In the genomic region with DNA sequence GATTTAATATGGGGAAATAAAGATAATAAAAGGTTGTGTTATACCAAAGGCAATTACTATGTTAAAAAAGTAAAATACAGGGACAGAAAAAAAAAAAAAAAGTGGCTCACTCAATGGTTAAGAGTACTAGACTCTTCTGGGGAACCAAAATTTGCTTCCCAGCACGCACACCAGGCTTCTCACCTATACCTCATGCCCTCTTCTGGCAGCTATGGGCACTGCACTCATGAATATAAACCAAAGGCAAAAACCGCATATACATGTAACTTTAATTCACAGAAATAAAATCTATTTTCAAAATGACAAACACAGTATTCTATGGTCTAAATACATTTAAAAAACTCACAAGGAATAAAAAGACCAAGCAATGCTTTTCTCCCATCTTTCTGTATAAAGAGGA, we compare ENCODE assay signal across 9 mouse cellular contexts.
DNase-seq lines count a peak whose midpoint lies in the region; ATAC-seq and TF ChIP-seq lines count a peak whose summit lies in the region.
"Had no signal": no experiment of that assay in that cellular context is flagged by ENCODE, and none has a peak within 500 bp of the region (broad histone marks: within the 10 kb centered on the region; RNA-seq: fewer than 3 reads in every experiment).

No protein-coding gene starts in this region.

- no peaks in the 10 kb centered on the region for H3K4me1 ChIP-seq in midbrain, postnatal 0 days (ENCODE audit: insufficient read depth, low read length)
- no peaks in the 10 kb centered on the region for H3K4me1 ChIP-seq in midbrain, embryonic 15.5 days
- no peaks in the 10 kb centered on the region for H3K4me1 ChIP-seq in midbrain, embryonic 16.5 days (ENCODE audit: control insufficient read depth, insufficient read depth, low read length)
- H3K4me1 ChIP-seq: limb, embryonic 13.5 days had no signal

- no peak for ATAC-seq in midbrain, postnatal 0 days (ENCODE audit: low FRiP score)
- no peak for ATAC-seq in midbrain, embryonic 15.5 days (replicated peaks)
- no peak for ATAC-seq in midbrain, embryonic 16.5 days

- no peak overlapping the region for H3K4me2 ChIP-seq in midbrain, postnatal 0 days (ENCODE audit: low read depth, low read length, poor library complexity, severe bottlenecking)
- no peak overlapping the region for H3K4me2 ChIP-seq in midbrain, embryonic 15.5 days
- H3K4me2 ChIP-seq in midbrain, embryonic 16.5 days (ENCODE audit: low read length) = no peak overlapping the region
- H3K4me2 ChIP-seq: limb, embryonic 13.5 days had no signal

- H3K4me3 ChIP-seq in midbrain, postnatal 0 days (ENCODE audit: low read depth, low read length) = no peak overlapping the region
- H3K4me3 ChIP-seq in midbrain, embryonic 15.5 days = no peak overlapping the region
- H3K4me3 ChIP-seq in midbrain, embryonic 16.5 days (ENCODE audit: low read depth, low read length) = no peak overlapping the region
- H3K4me3 ChIP-seq: limb, embryonic 13.5 days had no signal

- peak; percentile 76 for TF ChIP-seq CTCF in midbrain, postnatal 0 days (IDR thresholded peaks at IDR 0.05)

- no peaks in the 10 kb centered on the region for H3K27me3 ChIP-seq in midbrain, postnatal 0 days (ENCODE audit: insufficient read depth, low read length)
- H3K27me3 ChIP-seq in midbrain, embryonic 15.5 days (replicated peaks) = no peaks in the 10 kb centered on the region
- H3K27me3 ChIP-seq in midbrain, embryonic 16.5 days (ENCODE audit: control insufficient read depth, insufficient read depth, low read depth, low read length) = no peaks in the 10 kb centered on the region
- H3K27me3 ChIP-seq: limb, embryonic 13.5 days had no signal

- WGBS in midbrain, postnatal 0 days = 79% methylated on average over 2 of the region's 2 CpGs
- WGBS in midbrain, embryonic 15.5 days = 69% methylated on average over 2 of the region's 2 CpGs
- WGBS in midbrain, embryonic 16.5 days = 76% methylated on average over 2 of the region's 2 CpGs

- peaks cover 41% of the 10 kb centered on the region for H3K36me3 ChIP-seq in midbrain, postnatal 0 days (ENCODE audit: insufficient read depth, low read length)
- peaks cover 36% of the 10 kb centered on the region for H3K36me3 ChIP-seq in midbrain, embryonic 15.5 days (replicated peaks)
- peaks cover 25% of the 10 kb centered on the region for H3K36me3 ChIP-seq in midbrain, embryonic 16.5 days (ENCODE audit: control insufficient read depth, insufficient read depth, low read length)

- no peak overlapping the region for H3K27ac ChIP-seq in midbrain, postnatal 0 days (ENCODE audit: low read depth, low read length)
- H3K27ac ChIP-seq in midbrain, embryonic 15.5 days = no peak overlapping the region
- H3K27ac ChIP-seq in midbrain, embryonic 16.5 days (ENCODE audit: low read length) = no peak overlapping the region
- H3K27ac ChIP-seq: limb, embryonic 13.5 days had no signal

- peak; percentile 45 to 76 for DNase-seq in cerebellum, postnatal 14 days
- no peak for DNase-seq in cerebellum, adult 11 months
- DNase-seq in midbrain, postnatal 0 days (ENCODE audit: low spot score) = peak; percentile 36
- DNase-seq in c-Kit-positive CD71-negative TER-119-negative erythroid progenitor cells, embryonic 14.5 days (ENCODE audit: low read depth) = peak; percentile 20
- DNase-seq in kidney, postnatal 14 days = peak; percentile 50
- DNase-seq in retina, embryonic 14.5 days (ENCODE audit: low spot score) = peak; percentile 42

- H3K9ac ChIP-seq in midbrain, postnatal 0 days (replicated peaks; ENCODE audit: low read length, poor library complexity, severe bottlenecking) = no peak overlapping the region
- H3K9ac ChIP-seq in midbrain, embryonic 15.5 days = no peak overlapping the region
- no peak overlapping the region for H3K9ac ChIP-seq in midbrain, embryonic 16.5 days (ENCODE audit: low read depth, low read length)
- H3K9ac ChIP-seq: limb, embryonic 13.5 days had no signal

- no peaks in the 10 kb centered on the region for H3K9me3 ChIP-seq in midbrain, postnatal 0 days (ENCODE audit: low read length)
- H3K9me3 ChIP-seq in midbrain, embryonic 15.5 days = no peaks in the 10 kb centered on the region
- no peaks in the 10 kb centered on the region for H3K9me3 ChIP-seq in midbrain, embryonic 16.5 days (replicated peaks; ENCODE audit: control insufficient read depth, low read length, poor library complexity, severe bottlenecking)
- H3K9me3 ChIP-seq: limb, embryonic 13.5 days had no signal
